Mouse (Mus musculus): ENCODE measurements around the gene Ccnjl. TPM values are rescaled to one million over a fixed set of nuclear protein-coding genes. Genes with fewer than 3 reads are reported as not detected.

The Ccnjl gene
- polyA plus RNA-seq, 1 experiment from 2014 or later: 9.5 TPM

DNA sequence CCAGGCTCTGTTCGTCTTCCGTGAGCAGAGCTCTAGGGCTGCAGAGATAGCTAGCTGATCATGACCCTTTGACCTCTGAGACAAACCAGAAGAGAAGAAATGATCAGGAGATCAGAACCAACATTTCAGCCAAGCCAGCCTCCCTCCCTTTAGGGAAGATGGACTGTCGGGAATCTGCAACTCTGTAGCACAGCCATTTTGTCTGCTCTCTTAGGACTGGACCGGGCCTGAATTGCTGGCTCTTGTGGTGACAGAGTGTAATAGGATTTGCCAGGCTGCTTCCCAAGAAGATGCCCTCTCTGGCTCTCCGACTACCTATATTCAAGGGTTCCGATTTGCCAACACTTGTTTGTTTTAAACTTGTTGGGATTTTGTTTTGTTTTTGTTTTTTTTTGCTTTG is 24.1 kb downstream of the Ccnjl start:
- H3K27ac ChIP-seq (ENCODE audit: low read depth, low read length): no peak overlapping the region
- no peaks in the 10 kb centered on the region for H3K9me3 ChIP-seq (ENCODE audit: control insufficient read depth, low read length)
- H3K4me1 ChIP-seq (ENCODE audit: control insufficient read depth, insufficient read depth, low read length): peaks cover 7% of the 10 kb centered on the region
- H3K4me3 ChIP-seq (ENCODE audit: low read depth, low read length): no peak overlapping the region
- no peak overlapping the region for H3K4me2 ChIP-seq (ENCODE audit: low read depth, low read length)
- peaks cover under 1% of the 10 kb centered on the region; the same call in 1 of the 2 replicates for H3K36me3 ChIP-seq (ENCODE audit: control insufficient read depth, insufficient read depth, low read length)
- ATAC-seq (ENCODE audit: low read depth): no peak
- H3K27me3 ChIP-seq (ENCODE audit: control insufficient read depth, insufficient read depth, low read length): no peaks in the 10 kb centered on the region
- no peak overlapping the region for H3K9ac ChIP-seq (replicated peaks; ENCODE audit: low read depth, low read length)
- 82% methylated on average over 6 of the region's 6 CpGs for WGBS

DNA sequence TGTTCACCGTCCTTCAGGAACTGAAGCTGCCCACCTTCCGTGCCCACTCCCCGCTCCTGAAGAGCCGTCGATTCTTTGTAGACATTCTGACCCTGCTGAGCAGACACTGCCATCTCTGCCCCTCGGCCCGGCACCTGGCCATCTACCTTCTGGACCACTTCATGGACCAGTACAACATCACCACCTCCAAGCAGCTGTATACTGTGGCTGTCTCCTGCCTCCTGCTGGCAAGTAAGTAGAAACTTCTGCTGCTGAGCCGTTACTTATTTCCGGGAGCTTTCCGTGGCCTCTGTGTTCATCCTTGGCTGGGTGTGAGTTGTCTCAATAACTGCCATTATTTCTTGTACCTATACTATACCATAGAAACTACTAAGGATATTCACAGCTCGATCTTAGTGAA is 28.0 kb downstream of the Ccnjl start:
- Histone ChIP-seq H3K27ac (ENCODE audit: low read depth, low read length) (no peak overlapping the region), H3K27me3 (ENCODE audit: control insufficient read depth, insufficient read depth, low read length) (no peaks in the 10 kb centered on the region), H3K4me2 (ENCODE audit: low read depth, low read length) (no peak overlapping the region), H3K36me3 (ENCODE audit: control insufficient read depth, insufficient read depth, low read length) (peaks cover 9% of the 10 kb centered on the region; the same call in 1 of the 2 replicates), H3K4me1 (ENCODE audit: control insufficient read depth, insufficient read depth, low read length) (no peaks in the 10 kb centered on the region), H3K4me3 (ENCODE audit: low read depth, low read length) (no peak overlapping the region), H3K9me3 (ENCODE audit: control insufficient read depth, low read length) (no peaks in the 10 kb centered on the region), H3K9ac (replicated peaks; ENCODE audit: low read depth, low read length) (no peak overlapping the region)
- 92% methylated on average over 11 of the region's 11 CpGs for WGBS
- ATAC-seq (ENCODE audit: low read depth): no peak

DNA sequence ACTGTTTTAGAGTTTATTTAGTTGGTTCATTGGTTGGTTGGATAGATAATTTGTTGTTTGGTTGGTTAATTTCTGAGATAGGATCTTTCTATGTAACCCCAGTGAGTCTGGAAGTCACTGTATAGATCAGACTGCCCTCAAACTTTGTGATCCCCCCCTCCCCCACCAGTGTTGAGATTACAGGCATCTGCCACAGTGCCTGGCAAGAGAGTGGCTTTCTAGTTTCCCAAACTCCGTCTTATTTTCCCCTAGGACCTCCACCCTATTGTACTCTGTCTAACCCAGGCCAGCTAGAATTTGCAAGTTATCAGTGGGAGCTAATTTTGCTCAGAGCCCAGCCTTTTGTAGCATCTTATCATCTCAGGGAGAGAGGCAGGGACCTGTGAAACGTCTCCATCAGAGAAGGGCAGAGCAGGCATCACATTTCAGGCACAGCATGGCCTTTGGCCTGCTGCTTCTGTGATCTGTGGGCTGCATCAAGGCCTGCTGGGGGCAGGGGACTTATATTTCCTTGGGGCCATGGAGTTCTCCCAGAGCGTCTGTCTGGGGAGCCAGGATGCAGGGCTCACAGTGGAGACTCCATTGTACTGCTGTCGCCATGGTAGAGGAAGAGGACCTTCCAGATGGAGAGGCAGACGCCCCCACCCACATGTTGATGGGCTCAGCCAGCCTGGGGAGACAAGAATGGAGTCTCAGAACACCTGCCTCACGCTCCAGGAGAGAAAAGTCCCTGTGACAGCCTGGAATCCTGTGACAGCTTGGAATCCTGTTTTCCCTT is 31.1 kb downstream of the Ccnjl start:
- peak overlapping the region; percentile 39; the same call in 1 of the 2 replicates for H3K27ac ChIP-seq (ENCODE audit: low read depth, low read length)
- H3K4me3 ChIP-seq (ENCODE audit: low read depth, low read length): no peak overlapping the region
- no peaks in the 10 kb centered on the region for H3K4me1 ChIP-seq (ENCODE audit: control insufficient read depth, insufficient read depth, low read length)
- ATAC-seq (ENCODE audit: low read depth): peak; percentile 15; the same call in 1 of the 2 replicates
- H3K27me3 ChIP-seq (ENCODE audit: control insufficient read depth, insufficient read depth, low read length): no peaks in the 10 kb centered on the region
- peaks cover 9% of the 10 kb centered on the region; the same call in 1 of the 2 replicates for H3K36me3 ChIP-seq (ENCODE audit: control insufficient read depth, insufficient read depth, low read length)
- H3K9me3 ChIP-seq (ENCODE audit: control insufficient read depth, low read length): no peaks in the 10 kb centered on the region
- 18% methylated on average over 5 of the region's 6 CpGs for WGBS
- no peak overlapping the region for H3K4me2 ChIP-seq (ENCODE audit: low read depth, low read length)
- H3K9ac ChIP-seq (replicated peaks; ENCODE audit: low read depth, low read length): no peak overlapping the region

DNA sequence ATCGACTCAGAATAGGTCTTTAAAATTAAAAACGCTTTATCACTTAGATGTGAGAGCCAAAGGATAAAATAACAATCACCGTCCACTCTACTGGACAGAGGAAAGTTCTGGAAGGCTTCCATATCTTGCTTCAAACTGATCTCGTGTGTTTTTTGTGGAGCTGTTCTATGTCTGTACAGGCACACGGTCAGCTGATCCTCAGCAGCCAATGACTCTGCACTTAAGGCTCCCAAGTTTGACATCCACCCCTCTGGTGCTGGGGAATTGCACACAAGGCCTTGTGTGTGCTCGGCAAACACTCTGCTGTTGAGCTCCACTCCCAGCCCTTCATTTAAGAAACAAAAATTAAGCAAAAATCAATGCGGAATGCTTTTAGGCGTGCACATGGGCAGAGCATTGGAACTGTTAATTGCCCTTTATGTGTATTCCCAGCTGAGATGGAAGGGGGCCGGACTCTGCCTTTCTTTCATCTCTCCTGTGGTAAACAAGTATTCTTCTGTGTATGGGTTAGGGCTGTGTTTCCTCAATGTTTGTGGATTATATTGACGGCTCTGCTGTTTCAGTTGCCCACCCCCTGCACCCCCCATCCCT is 35.2 kb downstream of the Ccnjl start:
- no peaks in the 10 kb centered on the region for H3K9me3 ChIP-seq (ENCODE audit: control insufficient read depth, low read length)
- H3K36me3 ChIP-seq (ENCODE audit: control insufficient read depth, insufficient read depth, low read length): 0 out of 2 replicates have a peak, but pooled peaks cover 1% of the 10 kb centered on the region
- ATAC-seq (ENCODE audit: low read depth): peak; percentile 25; the same call in 1 of the 2 replicates
- no peak overlapping the region for H3K4me2 ChIP-seq (ENCODE audit: low read depth, low read length)
- H3K27ac ChIP-seq (ENCODE audit: low read depth, low read length): no peak overlapping the region
- no peak overlapping the region for H3K9ac ChIP-seq (replicated peaks; ENCODE audit: low read depth, low read length)
- WGBS: 67% methylated on average over 10 of the region's 10 CpGs
- H3K27me3 ChIP-seq (ENCODE audit: control insufficient read depth, insufficient read depth, low read length): no peaks in the 10 kb centered on the region
- peaks cover 5% of the 10 kb centered on the region; the same call in 1 of the 2 replicates for H3K4me1 ChIP-seq (ENCODE audit: control insufficient read depth, insufficient read depth, low read length)
- no peak overlapping the region for H3K4me3 ChIP-seq (ENCODE audit: low read depth, low read length)

DNA sequence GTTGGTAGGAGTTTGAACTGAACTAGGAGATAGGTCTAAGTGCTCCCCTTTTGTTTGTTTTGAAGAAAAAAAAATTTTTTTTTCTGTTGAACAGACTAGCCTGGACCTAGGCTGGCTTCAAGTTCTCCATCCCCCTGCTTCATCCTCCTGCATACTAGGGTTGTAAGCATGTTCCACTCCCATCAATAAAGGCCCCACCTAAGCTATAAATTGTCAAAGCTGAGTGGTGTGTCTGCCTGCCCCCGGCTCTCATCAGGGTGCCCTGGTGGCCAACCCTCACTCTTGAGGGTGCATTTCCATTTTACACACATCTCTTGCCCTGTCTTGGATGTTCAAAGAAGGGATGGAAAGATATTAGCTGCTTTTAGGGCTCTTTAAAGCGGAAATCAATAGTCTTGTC is 36.8 kb downstream of the Ccnjl start:
- peak overlapping the region; percentile 28; the same call in 1 of the 2 replicates for H3K27ac ChIP-seq (ENCODE audit: low read depth, low read length)
- ATAC-seq (ENCODE audit: low read depth): peak; percentile 22; the same call in 1 of the 2 replicates

DNA sequence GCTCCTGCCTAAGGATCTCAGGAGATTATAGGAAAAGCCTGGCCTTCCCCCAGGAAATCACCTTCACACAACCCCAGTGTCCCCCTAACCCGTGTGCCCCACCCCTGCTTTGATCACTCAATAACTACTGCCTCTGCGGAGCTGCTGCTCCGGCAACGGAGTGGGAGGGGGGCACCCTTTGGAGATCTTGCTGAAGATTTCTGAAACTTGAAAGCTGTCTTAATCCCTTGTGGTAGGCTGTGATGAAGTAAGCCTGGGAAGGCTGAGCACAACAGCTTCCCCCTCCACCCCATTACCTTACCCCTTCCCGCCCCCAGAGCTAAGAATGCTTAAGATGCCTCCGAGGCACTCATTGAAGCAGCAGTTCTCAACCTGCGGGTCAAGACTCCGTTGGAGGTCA is 37.3 kb downstream of the Ccnjl start:
- WGBS: 18% methylated on average over 8 of the region's 8 CpGs
- Histone ChIP-seq H3K9ac (replicated peaks; ENCODE audit: low read depth, low read length) (no peak overlapping the region), H3K9me3 (ENCODE audit: control insufficient read depth, low read length) (no peaks in the 10 kb centered on the region), H3K4me1 (ENCODE audit: control insufficient read depth, insufficient read depth, low read length) (peaks cover 7% of the 10 kb centered on the region), H3K36me3 (ENCODE audit: control insufficient read depth, insufficient read depth, low read length) (no peaks in the 10 kb centered on the region), H3K4me3 (ENCODE audit: low read depth, low read length) (no peak overlapping the region), H3K27me3 (ENCODE audit: control insufficient read depth, insufficient read depth, low read length) (no peaks in the 10 kb centered on the region), H3K27ac (ENCODE audit: low read depth, low read length) (0 out of 2 replicates have a peak overlapping the region, but pooled peaks have one; percentile 18), H3K4me2 (ENCODE audit: low read depth, low read length) (no peak overlapping the region)
- peak; percentile 5; the same call in 1 of the 2 replicates for ATAC-seq (ENCODE audit: low read depth)

More for the DNA sequence above, 36.8 kb downstream of the Ccnjl start:
- H3K27me3 ChIP-seq (ENCODE audit: control insufficient read depth, insufficient read depth, low read length): no peaks in the 10 kb centered on the region
- H3K4me3 ChIP-seq (ENCODE audit: low read depth, low read length): no peak overlapping the region
- H3K9me3 ChIP-seq (ENCODE audit: control insufficient read depth, low read length): no peaks in the 10 kb centered on the region
- peaks cover 7% of the 10 kb centered on the region for H3K4me1 ChIP-seq (ENCODE audit: control insufficient read depth, insufficient read depth, low read length)
- 28% methylated on average over 2 of the region's 2 CpGs for WGBS
- no peak overlapping the region for H3K4me2 ChIP-seq (ENCODE audit: low read depth, low read length)
- no peaks in the 10 kb centered on the region for H3K36me3 ChIP-seq (ENCODE audit: control insufficient read depth, insufficient read depth, low read length)
- H3K9ac ChIP-seq (replicated peaks; ENCODE audit: low read depth, low read length): no peak overlapping the region

DNA sequence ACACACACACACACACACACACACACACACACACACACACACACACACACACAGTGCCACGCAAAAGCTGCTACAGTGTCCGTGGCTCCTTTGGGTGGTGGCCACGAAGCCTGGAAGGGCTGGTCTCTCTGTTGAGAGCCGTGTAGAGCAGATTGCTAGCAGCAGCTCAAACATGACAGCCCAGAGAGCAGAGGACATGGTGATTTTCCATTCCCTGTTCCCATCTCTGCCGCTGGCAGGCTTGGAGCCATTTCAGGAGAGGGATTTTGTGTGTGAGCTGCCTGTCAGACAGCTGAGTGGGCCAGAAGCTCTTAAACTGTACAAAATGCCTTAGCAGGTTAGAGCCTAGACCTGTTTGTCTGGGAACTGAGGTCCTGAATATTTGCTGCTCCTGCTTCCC is 38.1 kb downstream of the Ccnjl start:
- Histone ChIP-seq H3K9me3 (ENCODE audit: control insufficient read depth, low read length) (no peaks in the 10 kb centered on the region), H3K36me3 (ENCODE audit: control insufficient read depth, insufficient read depth, low read length) (no peaks in the 10 kb centered on the region), H3K4me2 (ENCODE audit: low read depth, low read length) (no peak overlapping the region), H3K27ac (ENCODE audit: low read depth, low read length) (no peak overlapping the region), H3K4me3 (ENCODE audit: low read depth, low read length) (no peak overlapping the region), H3K27me3 (ENCODE audit: control insufficient read depth, insufficient read depth, low read length) (no peaks in the 10 kb centered on the region), H3K4me1 (ENCODE audit: control insufficient read depth, insufficient read depth, low read length) (peaks cover 7% of the 10 kb centered on the region), H3K9ac (replicated peaks; ENCODE audit: low read depth, low read length) (no peak overlapping the region)
- ATAC-seq (ENCODE audit: low read depth): no peak
- 76% methylated on average over 5 of the region's 5 CpGs for WGBS

DNA sequence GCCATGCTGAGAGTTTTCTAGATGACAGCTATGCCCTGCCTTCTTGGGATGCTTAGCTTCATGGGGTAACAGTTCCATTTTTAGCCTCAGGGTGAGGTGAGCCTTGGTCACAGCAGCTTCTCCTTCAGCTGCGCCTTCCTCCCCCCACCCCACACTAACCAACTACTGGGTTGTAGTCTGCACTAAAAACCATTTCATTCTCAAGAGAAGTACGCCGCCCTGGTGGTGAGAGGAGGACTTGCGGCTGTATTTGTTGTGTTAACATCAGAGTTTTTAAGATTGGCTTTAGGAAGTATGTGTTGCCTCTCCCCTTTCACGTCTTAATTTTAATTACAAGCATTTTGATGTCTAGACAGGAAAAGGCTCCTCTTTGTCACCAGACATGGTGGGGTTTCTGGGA is 39.7 kb downstream of the Ccnjl start:
- WGBS: 68% methylated on average over 5 of the region's 5 CpGs
- peaks cover 7% of the 10 kb centered on the region for H3K4me1 ChIP-seq (ENCODE audit: control insufficient read depth, insufficient read depth, low read length)
- ATAC-seq (ENCODE audit: low read depth): no peak

DNA sequence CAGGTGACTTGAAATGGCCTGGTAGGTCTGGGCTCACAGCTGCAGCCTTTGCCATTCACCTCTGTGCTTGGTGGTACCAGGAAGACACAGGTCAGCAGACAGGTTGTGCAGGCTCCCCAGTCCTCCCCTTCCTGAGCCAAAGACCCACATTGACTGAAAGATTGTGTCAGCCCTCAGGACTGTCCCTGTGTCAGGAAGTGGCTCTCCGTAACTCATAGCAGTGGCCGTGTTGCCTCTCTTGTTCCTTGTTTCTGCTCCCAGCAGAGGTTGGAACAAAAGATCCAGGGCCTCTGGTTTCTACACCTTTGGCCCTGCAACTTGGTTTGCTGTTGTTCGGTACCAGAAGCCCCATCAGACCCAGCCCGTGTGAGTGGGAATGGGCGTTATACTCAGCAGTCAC is 40.6 kb downstream of the Ccnjl start:
- ATAC-seq (ENCODE audit: low read depth): no peak
- Histone ChIP-seq H3K9me3 (ENCODE audit: control insufficient read depth, low read length) (no peaks in the 10 kb centered on the region), H3K4me3 (ENCODE audit: low read depth, low read length) (no peak overlapping the region), H3K9ac (replicated peaks; ENCODE audit: low read depth, low read length) (no peak overlapping the region), H3K27ac (ENCODE audit: low read depth, low read length) (no peak overlapping the region), H3K36me3 (ENCODE audit: control insufficient read depth, insufficient read depth, low read length) (no peaks in the 10 kb centered on the region), H3K4me2 (ENCODE audit: low read depth, low read length) (no peak overlapping the region), H3K27me3 (ENCODE audit: control insufficient read depth, insufficient read depth, low read length) (no peaks in the 10 kb centered on the region), H3K4me1 (ENCODE audit: control insufficient read depth, insufficient read depth, low read length) (peaks cover 7% of the 10 kb centered on the region)
- WGBS: 81% methylated on average over 5 of the region's 5 CpGs

More for the DNA sequence above, 39.7 kb downstream of the Ccnjl start:
- Histone ChIP-seq H3K9me3 (ENCODE audit: control insufficient read depth, low read length) (no peaks in the 10 kb centered on the region), H3K27me3 (ENCODE audit: control insufficient read depth, insufficient read depth, low read length) (no peaks in the 10 kb centered on the region), H3K9ac (replicated peaks; ENCODE audit: low read depth, low read length) (no peak overlapping the region), H3K4me3 (ENCODE audit: low read depth, low read length) (no peak overlapping the region), H3K4me2 (ENCODE audit: low read depth, low read length) (no peak overlapping the region), H3K27ac (ENCODE audit: low read depth, low read length) (no peak overlapping the region), H3K36me3 (ENCODE audit: control insufficient read depth, insufficient read depth, low read length) (no peaks in the 10 kb centered on the region)

All from neural tube, embryonic 14.5 days (tissue).